Mouse (Mus musculus) T-helper 2 cell (primary cell): ENCODE results near the gene Prss27.

ENCODE experiments used
- in situ Hi-C: fragments of 300-600 bp; cut with MboI, MseI; formaldehyde crosslinking; loops from one replicate; pipeline ENCODE4 v1.15.1; 2025; ENCODE audit warnings: high pct_unique_total_duplicates

The Prss27 gene

GRCm38 (mm10) chr17:24037844-24038243 is at the start of gene Prss27:
Prss27 (plus strand) TSS chr17:24038144.
- in situ Hi-C loops = no loop called here

GRCm38 (mm10) chr17:23989802-23990201 is 48.1 kb upstream of the Prss27 start:
- in situ Hi-C loops = no loop called here

GRCm38 (mm10) chr17:23992789-23993553 is 45.0 kb upstream of the Prss27 start:
- in situ Hi-C loops = no loop called here

- in situ Hi-C loops = no loop called here
Observed at GRCm38 (mm10) chr17:23993559-23994428, 44.1 kb upstream of the Prss27 start.

GRCm38 (mm10) chr17:23994667-23995066 is 43.3 kb upstream of the Prss27 start:
- in situ Hi-C loops = no loop called here

- in situ Hi-C loops = no loop called here
Observed at GRCm38 (mm10) chr17:23995421-23995820, 42.5 kb upstream of the Prss27 start.

GRCm38 (mm10) chr17:23997901-23998300 is 40.0 kb upstream of the Prss27 start, which contains the start of gene Prss22:
Prss22 (minus strand) TSS chr17:23998100.
- in situ Hi-C loops = no loop called here

- in situ Hi-C loops = no loop called here
Observed at GRCm38 (mm10) chr17:23998383-23998782, 39.6 kb upstream of the Prss27 start.

GRCm38 (mm10) chr17:24000404-24000803 is 37.5 kb upstream of the Prss27 start:
- in situ Hi-C loops = loop anchor here (10.0 kb wide), 1 partner anchor 1834 kb away; the partner anchor contains the start of genes Rhbdl1 and Stub1

GRCm38 (mm10) chr17:24004071-24004665 is 33.8 kb upstream of the Prss27 start:
- in situ Hi-C loops = loop anchor here (10.0 kb wide), 1 partner anchor 1831 kb away; the partner anchor contains the start of genes Rhbdl1 and Stub1

- in situ Hi-C loops = loop anchor here (10.0 kb wide), 1 partner anchor 1830 kb away; the partner anchor contains the start of genes Rhbdl1 and Stub1
Observed at GRCm38 (mm10) chr17:24005049-24005448, 32.9 kb upstream of the Prss27 start.

- in situ Hi-C loops = loop anchor here (10.0 kb wide), 1 partner anchor 1828 kb away; the partner anchor contains the start of genes Rhbdl1 and Stub1
Observed at GRCm38 (mm10) chr17:24006930-24007329, 31.0 kb upstream of the Prss27 start.

- in situ Hi-C loops = loop anchor here (10.0 kb wide), 1 partner anchor 1827 kb away; the partner anchor contains the start of genes Rhbdl1 and Stub1
Observed at GRCm38 (mm10) chr17:24007391-24007790, 30.6 kb upstream of the Prss27 start.

GRCm38 (mm10) chr17:24008105-24008504 is 29.8 kb upstream of the Prss27 start:
- in situ Hi-C loops = loop anchor here (10.0 kb wide), 1 partner anchor 1827 kb away; the partner anchor contains the start of genes Rhbdl1 and Stub1

GRCm38 (mm10) chr17:24009617-24010016 is 28.3 kb upstream of the Prss27 start:
- in situ Hi-C loops = loop anchor here (10.0 kb wide), 1 partner anchor 1825 kb away; the partner anchor contains the start of genes Rhbdl1 and Stub1

- in situ Hi-C loops = no loop called here
Observed at GRCm38 (mm10) chr17:24012921-24013320, 25.0 kb upstream of the Prss27 start.

GRCm38 (mm10) chr17:24014433-24014965 is 23.4 kb upstream of the Prss27 start:
- in situ Hi-C loops = no loop called here

GRCm38 (mm10) chr17:24015727-24016126 is 22.2 kb upstream of the Prss27 start:
- in situ Hi-C loops = no loop called here

- in situ Hi-C loops = no loop called here
Observed at GRCm38 (mm10) chr17:24020696-24021095, 17.2 kb upstream of the Prss27 start.

GRCm38 (mm10) chr17:24021375-24022199 is 16.4 kb upstream of the Prss27 start:
- in situ Hi-C loops = no loop called here
